In the genomic region with DNA sequence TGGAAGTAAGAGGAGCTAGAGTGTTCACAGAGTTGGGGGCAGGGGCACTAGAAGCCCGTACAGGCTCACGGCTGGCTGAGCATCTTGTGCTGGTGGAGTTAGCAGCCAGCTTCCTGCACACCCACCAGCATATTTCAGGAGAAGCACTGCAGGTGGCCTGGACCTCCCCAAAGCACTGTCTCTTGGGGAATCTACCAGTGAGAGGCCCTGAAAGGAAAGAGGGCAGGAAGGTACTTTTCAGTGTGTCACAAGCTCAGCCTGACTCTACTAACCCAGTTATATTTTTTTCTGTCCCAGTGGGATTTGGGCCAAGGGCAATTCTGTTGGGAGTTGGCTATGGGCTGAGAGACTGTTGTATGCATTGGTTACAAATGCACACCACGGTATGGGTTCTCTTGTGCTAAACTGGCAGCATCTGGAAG, we compare ENCODE assay signal across 8 mouse cellular contexts. TPM values are rescaled to one million over a fixed set of nuclear protein-coding genes. Genes with fewer than 3 reads are reported as not detected.
DNase-seq lines count a peak whose midpoint lies in the region; ATAC-seq and TF ChIP-seq lines count a peak whose summit lies in the region.

No protein-coding gene starts in this region.

- intact Hi-C loops in left cerebral cortex, postnatal 4 days (cut with DNase I), result no loop called here

- no peak overlapping the region for H3K9ac ChIP-seq in hindbrain, postnatal 0 days (replicated peaks; ENCODE audit: low read length)
- no peak overlapping the region for H3K9ac ChIP-seq in hindbrain, embryonic 11.5 days (ENCODE audit: low read depth, low read length)
- H3K9ac ChIP-seq in neural tube, embryonic 15.5 days (replicated peaks), result no peak overlapping the region

- H3K4me1 ChIP-seq in hindbrain, postnatal 0 days (ENCODE audit: insufficient read depth, low read length), result no peaks in the 10 kb centered on the region; the same call in 1 of the 2 replicates
- no peaks in the 10 kb centered on the region for H3K4me1 ChIP-seq in hindbrain, embryonic 11.5 days (replicated peaks; ENCODE audit: control insufficient read depth, insufficient read depth, low read length)
- no peaks in the 10 kb centered on the region for H3K4me1 ChIP-seq in neural tube, embryonic 15.5 days

- TF ChIP-seq CTCF in hindbrain, postnatal 0 days (IDR thresholded peaks at IDR 0.05; ENCODE audit: low read depth), result no peak

- 40% methylated on average over 3 of the region's 3 CpGs for WGBS in hindbrain, postnatal 0 days
- 76% methylated on average over 3 of the region's 3 CpGs for WGBS in hindbrain, embryonic 11.5 days
- WGBS in neural tube, embryonic 15.5 days, result 66% methylated on average over 3 of the region's 3 CpGs

- H3K27me3 ChIP-seq in hindbrain, postnatal 0 days (ENCODE audit: insufficient read depth, low read length), result no peaks in the 10 kb centered on the region
- H3K27me3 ChIP-seq in hindbrain, embryonic 11.5 days (ENCODE audit: control insufficient read depth, insufficient read depth, low read length), result no peaks in the 10 kb centered on the region
- no peaks in the 10 kb centered on the region for H3K27me3 ChIP-seq in neural tube, embryonic 15.5 days (replicated peaks)

- ATAC-seq in hindbrain, postnatal 0 days, result peak; percentile 80; the same call in 1 of the 2 replicates
- no peak for ATAC-seq in hindbrain, embryonic 11.5 days (ENCODE audit: low FRiP score)
- no peak for ATAC-seq in neural tube, embryonic 15.5 days (ENCODE audit: low FRiP score)

- H3K4me2 ChIP-seq in hindbrain, postnatal 0 days (ENCODE audit: low read depth, low read length), result 0 out of 2 replicates have a peak overlapping the region, but pooled peaks have one; percentile 13
- no peak overlapping the region for H3K4me2 ChIP-seq in hindbrain, embryonic 11.5 days (replicated peaks; ENCODE audit: low read depth, low read length)
- H3K4me2 ChIP-seq in neural tube, embryonic 15.5 days, result no peak overlapping the region

- no peaks in the 10 kb centered on the region for H3K36me3 ChIP-seq in hindbrain, postnatal 0 days (ENCODE audit: insufficient read depth, low read length)
- no peaks in the 10 kb centered on the region for H3K36me3 ChIP-seq in hindbrain, embryonic 11.5 days (ENCODE audit: control insufficient read depth, insufficient read depth, low read length)
- H3K36me3 ChIP-seq in neural tube, embryonic 15.5 days, result no peaks in the 10 kb centered on the region

- peak overlapping the region; percentile 49; the same call in 1 of the 2 replicates for H3K27ac ChIP-seq in hindbrain, postnatal 0 days
- no peak overlapping the region for H3K27ac ChIP-seq in hindbrain, embryonic 11.5 days (ENCODE audit: low read depth, low read length)
- H3K27ac ChIP-seq in neural tube, embryonic 15.5 days (replicated peaks), result no peak overlapping the region

- DNase-seq in hindbrain, postnatal 0 days (ENCODE audit: low spot score), result peak; percentile 58
- no peak for DNase-seq in hindbrain, embryonic 11.5 days (ENCODE audit: low spot score)
- peak; percentile 63 to 68 for DNase-seq in spleen, postnatal 36 days (ENCODE audit: low spot score in 2 of 2)
- no peak for DNase-seq in spleen, postnatal 14 days (ENCODE audit: low spot score in 2 of 2)
- peak; percentile 41 for DNase-seq in left cerebral cortex, postnatal 4 days
- DNase-seq in urinary bladder, postnatal 14 days (ENCODE audit: low spot score), result no peak
- no peak for DNase-seq in adrenal gland, postnatal 4 days (ENCODE audit: low spot score in 2 of 2)

- H3K4me3 ChIP-seq in hindbrain, postnatal 0 days (ENCODE audit: low read length), result no peak overlapping the region
- no peak overlapping the region for H3K4me3 ChIP-seq in hindbrain, embryonic 11.5 days (ENCODE audit: low read depth, low read length)
- no peak overlapping the region for H3K4me3 ChIP-seq in neural tube, embryonic 15.5 days (replicated peaks)

- no peaks in the 10 kb centered on the region for H3K9me3 ChIP-seq in hindbrain, postnatal 0 days (ENCODE audit: low read length)
- H3K9me3 ChIP-seq in hindbrain, embryonic 11.5 days (ENCODE audit: control insufficient read depth, low read length), result no peaks in the 10 kb centered on the region
- H3K9me3 ChIP-seq in neural tube, embryonic 15.5 days (replicated peaks), result no peaks in the 10 kb centered on the region

RNA-seq across cellular contexts. Expression of a gene that starts 1.8 kb away (rescaled TPM):
- total RNA-seq in hindbrain, postnatal 0 days (2014; rRNA removed), result 7.4 and 20.1 TPM in 2 replicates
- polyA plus RNA-seq in hindbrain, postnatal 0 days (2015; fragmentation: Nextera tagmentation; extraction: Ambion mirVana), result 2.1 and 2.3 TPM in 2 replicates
- polyA plus RNA-seq in hindbrain, embryonic 11.5 days (2014; fragmentation: Nextera tagmentation; extraction: Ambion mirVana), result 3.7 and 4.2 TPM in 2 replicates
- 10 to 100 TPM; 10.2 to 10.7 TPM for total RNA-seq in left cerebral cortex, postnatal 4 days (2021)
- 3.2 and 7.6 TPM in 2 replicates for polyA plus RNA-seq in neural tube, embryonic 15.5 days (2015; fragmentation: Nextera tagmentation; extraction: Ambion mirVana)
- total RNA-seq in adrenal gland, postnatal 4 days (2021), result 10 to 100 TPM; 21.5 to 22.3 TPM

RNA-seq across cellular contexts. Expression of a gene that starts 48.2 kb away (rescaled TPM):
- 42.1 and 49.1 TPM in 2 replicates for total RNA-seq in hindbrain, postnatal 0 days (2014; rRNA removed)
- 32.4 and 35.6 TPM in 2 replicates for polyA plus RNA-seq in hindbrain, postnatal 0 days (2015; fragmentation: Nextera tagmentation; extraction: Ambion mirVana)
- polyA plus RNA-seq in hindbrain, embryonic 11.5 days (2014; fragmentation: Nextera tagmentation; extraction: Ambion mirVana), result 2.3 and 2.9 TPM in 2 replicates
- total RNA-seq in left cerebral cortex, postnatal 4 days (2021), result 10 to 100 TPM; 92.5 to 94.7 TPM
- polyA plus RNA-seq in neural tube, embryonic 15.5 days (2015; fragmentation: Nextera tagmentation; extraction: Ambion mirVana), result 30.9 and 32.6 TPM in 2 replicates
- 1 to 10 TPM; 2.0 to 2.2 TPM for total RNA-seq in adrenal gland, postnatal 4 days (2021)

Comparison
In these comparisons a context has a peak if more than half of its experiments do, and no peak if none do; other contexts are left out.
1. DNase-seq: peak in hindbrain, postnatal 0 days (single experiment), spleen, postnatal 36 days (2 of 2) and left cerebral cortex, postnatal 4 days (single experiment); none in hindbrain, embryonic 11.5 days (single experiment), spleen, postnatal 14 days (0 of 2), urinary bladder, postnatal 14 days (single experiment) and adrenal gland, postnatal 4 days (0 of 2).
2. RNA of a gene that starts 48.2 kb away (total RNA-seq): 92.5 to 94.7 TPM in left cerebral cortex, postnatal 4 days and 42.1 to 49.1 TPM in hindbrain, postnatal 0 days; 2.0 to 2.2 TPM in adrenal gland, postnatal 4 days; every median in the first group is over 10 times any median in the second.